Mouse (Mus musculus) retina, postnatal 7 days (tissue): Measurements from ENCODE around the gene Gpr180.
"Not testable (repeated sequence)": the region's sequence is repeated elsewhere in the genome, so short reads cannot be mapped to it uniquely, and the experiment has no call there.

Source experiments
- DNase-seq: peaks from one replicate; pipeline ENCODE4 v3.0.0-alpha.2; 2012; ENCODE audit warnings: low read depth, low spot score

The Gpr180 gene

GRCm38 (mm10) chr14:118136744-118137452 is at the start of gene Gpr180:
Gpr180 (plus strand) TSS chr14:118137158.
- DNase-seq, result peak; percentile 95

- DNase-seq, result no peak
Measured at GRCm38 (mm10) chr14:118088437-118089207, 48.3 kb upstream of the Gpr180 start.

GRCm38 (mm10) chr14:118089215-118089805 is 47.6 kb upstream of the Gpr180 start:
- DNase-seq, result peak; percentile 83

- no peak for DNase-seq
Measured at GRCm38 (mm10) chr14:118089806-118090392, 47.1 kb upstream of the Gpr180 start.

- DNase-seq, result no peak
Measured at GRCm38 (mm10) chr14:118098265-118098664, 38.7 kb upstream of the Gpr180 start.

GRCm38 (mm10) chr14:118101227-118101990 is 35.5 kb upstream of the Gpr180 start:
- no peak for DNase-seq

- DNase-seq, result not testable (repeated sequence)
Measured at GRCm38 (mm10) chr14:118107479-118107878, 29.5 kb upstream of the Gpr180 start.

- no peak for DNase-seq
Measured at GRCm38 (mm10) chr14:118113116-118113515, 23.8 kb upstream of the Gpr180 start.

- DNase-seq, result no peak
Measured at GRCm38 (mm10) chr14:118124129-118124528, 12.8 kb upstream of the Gpr180 start.

- no peak for DNase-seq
Measured at GRCm38 (mm10) chr14:118124771-118125170, 12.2 kb upstream of the Gpr180 start.

- DNase-seq, result no peak
Measured at GRCm38 (mm10) chr14:118126301-118126700, 10.7 kb upstream of the Gpr180 start.

- no peak for DNase-seq
Measured at GRCm38 (mm10) chr14:118131472-118131871, 5.5 kb upstream of the Gpr180 start.

- no peak for DNase-seq
Measured at GRCm38 (mm10) chr14:118131931-118132641, 4.9 kb upstream of the Gpr180 start.

- DNase-seq, result peak; percentile 97
Measured at GRCm38 (mm10) chr14:118132642-118132977, 4.3 kb upstream of the Gpr180 start, which contains the start of gene Tgds. Tgds (minus strand) TSS chr14:118132755.

- no peak for DNase-seq
Measured at GRCm38 (mm10) chr14:118137487-118137886, 529 bp downstream of the Gpr180 start.

GRCm38 (mm10) chr14:118142283-118142682 is 5.3 kb downstream of the Gpr180 start:
- DNase-seq, result no peak

GRCm38 (mm10) chr14:118148046-118148445 is 11.1 kb downstream of the Gpr180 start:
- no peak for DNase-seq

GRCm38 (mm10) chr14:118148554-118148953 is 11.6 kb downstream of the Gpr180 start:
- DNase-seq, result no peak

- peak; percentile 55 for DNase-seq
Measured at GRCm38 (mm10) chr14:118150656-118151551, 13.9 kb downstream of the Gpr180 start.
